Mouse (Mus musculus) heart, embryonic 16.5 days (tissue): ENCODE data around the gene Fam129a. TPM values are rescaled to one million over a fixed set of nuclear protein-coding genes. Genes with fewer than 3 reads are reported as not detected.
"Not testable (repeated sequence)": the region's sequence is repeated elsewhere in the genome, so short reads cannot be mapped to it uniquely, and the experiment has no call there.

Source experiments
- ATAC-seq: fragments of 200-750 bp; cut with Nextera tagmentation; replicated peaks from 2 replicates; pipeline ENCODE4 v1.8.0; 2017; ENCODE audit warnings: moderate number of reproducible peaks; ENCODE audit not compliant: insufficient read depth, low FRiP score; ENCODE audit errors: extremely low read depth
- H3K27ac ChIP-seq: fragments of 300-500 bp; sonication (generic); 2 replicates; pipeline ENCODE4 v1.5.1; 2014; ENCODE audit warnings: mild to moderate bottlenecking, low read length, control low read depth, moderate library complexity
- H3K27me3 ChIP-seq: fragments of 300-500 bp; sonication (generic); 2 replicates; pipeline ENCODE4 v1.6.1; 2014; ENCODE audit warnings: low read length, mixed read lengths; ENCODE audit not compliant: control insufficient read depth, insufficient read depth
- H3K36me3 ChIP-seq: fragments of 300-500 bp; sonication (generic); 2 replicates; pipeline ENCODE4 v1.6.1; 2014; ENCODE audit not compliant: control insufficient read depth, insufficient read depth
- H3K4me1 ChIP-seq: fragments of 300-500 bp; sonication (generic); 2 replicates; pipeline ENCODE4 v1.6.1; 2014; ENCODE audit warnings: low read length, mixed read lengths; ENCODE audit not compliant: control insufficient read depth, insufficient read depth
- H3K4me2 ChIP-seq: fragments of 300-500 bp; sonication (generic); 2 replicates; pipeline ENCODE4 v1.6.1; 2014; ENCODE audit warnings: low read depth, mild to moderate bottlenecking, control low read depth, low read length
- H3K4me3 ChIP-seq: fragments of 300-500 bp; sonication (generic); 2 replicates; pipeline ENCODE4 v1.5.1; 2014; ENCODE audit warnings: mild to moderate bottlenecking, control low read depth, low read length
- H3K9ac ChIP-seq: fragments of 300-500 bp; sonication (generic); 2 replicates; pipeline ENCODE4 v1.6.1; 2014; ENCODE audit warnings: low read length, control low read depth
- H3K9me3 ChIP-seq: fragments of 300-500 bp; sonication (generic); replicated peaks from 2 replicates; pipeline ENCODE4 v1.6.1; 2016; ENCODE audit warnings: low read length; ENCODE audit not compliant: control insufficient read depth
- WGBS: fragments of 180-500 bp; shearing (Covaris S2); extraction: QIAGEN DNeasy Blood & Tissue Kit; methylation state at CpG from one replicate; pipeline ENCODE4 v1.1.7; 2014; 5-methylcytosine and 5-hydroxymethylcytosine counted together
- polyA plus RNA-seq: library from polyadenylated mRNA; unstranded; fragments of >200 nt; fragmentation: Nextera tagmentation; extraction: Ambion mirVana; gene quantifications from 2 replicates; pipeline ENCODE4 v1.2.1, GENCODE M21; 2015

Fam129a gene
- polyA plus RNA-seq, 1 experiment from 2014 or later = 13.7 TPM

DNA sequence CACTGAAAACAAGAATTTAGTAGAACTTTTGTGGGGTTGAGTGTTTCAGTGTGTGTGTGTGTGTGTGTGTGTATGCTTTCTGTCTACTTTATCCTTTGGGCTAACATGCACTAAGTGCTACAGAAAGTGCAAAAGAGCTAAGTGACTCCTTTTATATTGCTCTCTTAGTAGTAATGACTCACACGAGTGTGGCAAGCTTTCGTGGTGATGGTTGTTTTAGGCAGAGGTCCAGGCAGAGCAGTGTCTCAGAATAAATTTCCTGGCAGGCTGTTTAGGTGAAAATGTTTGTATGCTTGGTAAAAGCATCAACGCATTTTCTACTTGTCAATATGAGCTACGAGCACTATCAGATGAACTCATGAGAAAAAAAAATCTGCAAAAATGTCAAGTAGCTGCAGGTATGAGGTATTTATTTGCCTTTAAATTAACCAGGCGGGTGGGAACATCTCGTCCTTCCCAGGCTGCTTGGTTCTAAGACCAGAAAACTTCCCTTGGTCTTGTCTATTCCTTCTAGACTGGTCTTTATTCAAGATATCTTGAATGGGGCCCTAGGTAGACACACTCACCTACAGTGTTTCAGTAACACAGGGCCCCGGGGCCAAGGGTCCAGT, 119.7 kb downstream of the Fam129a start:
- Histone ChIP-seq H3K4me2 (no peak overlapping the region), H3K4me1 (peaks cover 20% of the 10 kb centered on the region), H3K36me3 (no peaks in the 10 kb centered on the region), H3K9me3 (no peaks in the 10 kb centered on the region), H3K27ac (no peak overlapping the region), H3K27me3 (no peaks in the 10 kb centered on the region), H3K9ac (no peak overlapping the region), H3K4me3 (no peak overlapping the region)
- no peak for ATAC-seq
- 64% methylated on average over 7 of the region's 7 CpGs for WGBS

DNA sequence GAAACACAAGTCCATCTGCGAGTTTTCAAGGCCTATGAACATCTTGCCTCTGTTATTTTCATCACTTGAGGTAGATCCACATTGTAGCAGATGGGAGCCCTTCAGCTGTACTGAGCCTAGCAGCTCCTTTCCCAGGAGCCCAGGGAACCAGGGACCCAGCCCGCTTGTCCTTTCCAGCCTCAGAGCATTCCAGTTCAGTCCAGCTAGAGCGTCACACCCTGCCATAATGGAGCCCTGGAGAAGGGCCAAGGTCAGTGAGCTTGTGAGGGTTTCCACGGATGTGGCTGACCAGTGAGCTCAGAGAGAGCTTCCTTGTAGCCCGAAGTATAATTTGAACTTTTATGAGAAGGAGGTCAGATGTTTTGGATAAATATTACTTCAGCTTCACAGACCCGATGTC, 121.9 kb downstream of the Fam129a start:
- not testable (repeated sequence) for H3K9ac ChIP-seq, H3K27ac ChIP-seq, H3K4me3 ChIP-seq, H3K9me3 ChIP-seq, H3K36me3 ChIP-seq, H3K4me1 ChIP-seq, H3K4me2 ChIP-seq, H3K27me3 ChIP-seq
- ATAC-seq = peak; percentile 64
- WGBS = 43% methylated on average over 6 of the region's 6 CpGs

DNA sequence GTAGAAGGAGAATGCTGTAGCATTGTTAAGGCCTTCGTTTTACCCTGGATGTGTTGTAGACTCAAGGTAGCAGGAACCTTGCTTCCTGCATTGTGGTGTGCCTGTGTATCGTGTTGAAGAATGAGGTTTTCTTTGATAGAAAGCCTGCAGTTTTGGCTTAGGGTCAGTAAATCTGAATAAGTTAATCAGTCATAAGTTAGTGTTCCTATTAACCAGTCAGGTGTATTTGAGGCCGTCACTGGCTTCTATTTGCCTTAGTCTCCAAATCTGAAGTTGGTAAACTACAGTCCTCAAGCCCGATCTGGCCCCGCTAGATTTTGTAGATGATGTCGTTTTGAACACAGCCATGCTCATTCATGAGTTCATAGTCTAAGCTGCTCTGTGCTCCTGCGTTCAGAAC, 125.8 kb downstream of the Fam129a start:
- Histone ChIP-seq H3K9me3 (no peaks in the 10 kb centered on the region), H3K9ac (no peak overlapping the region), H3K27me3 (no peaks in the 10 kb centered on the region), H3K4me3 (no peak overlapping the region), H3K36me3 (no peaks in the 10 kb centered on the region), H3K4me2 (no peak overlapping the region), H3K4me1 (peaks cover 12% of the 10 kb centered on the region; the same call in 1 of the 2 replicates), H3K27ac (no peak overlapping the region)
- no peak for ATAC-seq
- 85% methylated on average over 7 of the region's 7 CpGs for WGBS

DNA sequence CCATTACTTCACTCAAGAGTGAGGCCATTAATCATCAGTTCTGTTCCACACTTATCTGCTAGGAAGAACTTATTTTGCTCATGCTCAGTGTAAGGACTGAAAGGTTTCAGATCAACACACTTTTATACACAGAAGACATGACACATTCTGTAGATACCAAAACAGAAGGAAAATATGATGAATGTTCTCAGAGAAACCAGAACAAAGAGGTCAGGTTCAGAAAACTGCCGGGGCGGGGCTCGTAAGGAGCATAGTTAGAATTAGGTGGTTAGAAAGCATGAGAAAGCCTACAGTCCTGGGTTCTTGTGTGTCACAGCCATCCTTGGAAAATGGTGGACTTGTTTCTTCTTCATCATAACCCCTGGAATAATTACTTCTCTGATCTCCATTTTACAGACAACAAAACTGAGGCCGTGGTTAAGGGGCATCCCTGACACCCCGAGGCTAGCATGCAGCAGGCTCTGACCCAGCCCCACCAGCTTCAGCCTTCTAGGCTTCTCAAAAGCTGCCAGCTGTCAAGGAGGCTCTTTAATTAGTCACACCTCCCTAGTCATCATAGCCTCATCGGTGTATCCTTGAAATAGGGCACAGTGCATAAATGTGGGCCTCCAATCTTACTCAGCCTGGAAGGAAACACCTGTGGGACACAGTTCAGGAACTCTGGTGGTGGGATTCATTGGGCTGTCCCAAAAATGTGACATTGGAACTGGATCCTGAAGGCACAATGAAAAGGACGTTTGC, 127.1 kb downstream of the Fam129a start:
- H3K27me3 ChIP-seq = no peaks in the 10 kb centered on the region
- no peak overlapping the region for H3K4me3 ChIP-seq
- no peaks in the 10 kb centered on the region for H3K36me3 ChIP-seq
- no peak for ATAC-seq
- no peak overlapping the region for H3K9ac ChIP-seq
- 87% methylated on average over 7 of the region's 7 CpGs for WGBS
- H3K9me3 ChIP-seq = no peaks in the 10 kb centered on the region
- H3K4me2 ChIP-seq = no peak overlapping the region
- H3K4me1 ChIP-seq = peaks cover 12% of the 10 kb centered on the region; the same call in 1 of the 2 replicates
- no peak overlapping the region for H3K27ac ChIP-seq

DNA sequence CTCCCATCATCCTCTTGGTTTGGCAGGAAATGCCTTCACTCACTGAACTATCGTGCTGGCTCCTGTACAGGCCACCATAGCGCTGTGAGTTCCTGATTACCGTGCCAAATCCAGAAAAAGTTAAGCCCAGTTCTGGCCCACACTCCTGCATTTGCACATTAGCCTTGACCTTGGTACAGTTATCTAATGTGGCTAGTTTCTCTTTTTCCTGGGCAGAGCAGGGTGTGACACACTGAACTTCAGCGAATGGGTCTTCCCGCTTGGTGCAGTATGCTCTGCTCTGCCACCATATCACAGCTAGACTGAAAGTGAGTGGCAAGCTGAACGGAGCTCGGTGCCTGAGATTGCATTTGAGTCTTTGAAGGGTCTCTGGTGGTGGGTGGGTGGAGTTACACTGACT, 128.4 kb downstream of the Fam129a start:
- Histone ChIP-seq H3K4me3 (no peak overlapping the region), H3K36me3 (no peaks in the 10 kb centered on the region), H3K9ac (no peak overlapping the region), H3K27me3 (no peaks in the 10 kb centered on the region), H3K9me3 (no peaks in the 10 kb centered on the region), H3K27ac (no peak overlapping the region), H3K4me1 (peaks cover 6% of the 10 kb centered on the region; the same call in 1 of the 2 replicates), H3K4me2 (no peak overlapping the region)
- 64% methylated on average over 7 of the region's 7 CpGs for WGBS
- ATAC-seq = no peak

DNA sequence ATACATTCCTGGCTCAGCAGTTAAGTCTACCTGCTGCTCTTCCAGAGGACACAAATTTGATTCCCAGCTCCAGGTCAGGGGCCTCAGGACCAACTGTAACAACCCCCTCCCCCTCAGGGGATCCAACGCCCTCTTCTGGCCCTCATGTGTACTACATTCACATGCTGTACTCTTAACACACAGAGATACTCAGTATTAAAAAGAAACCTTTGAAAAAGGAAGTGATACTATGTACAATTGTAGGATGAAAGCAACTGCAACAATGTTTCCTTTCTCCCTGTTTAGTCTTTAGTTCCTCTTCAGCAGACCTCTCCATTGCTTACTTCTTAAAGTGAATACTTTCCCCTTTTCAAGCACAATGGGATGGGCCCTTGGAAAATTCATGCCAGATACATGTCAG, 131.8 kb downstream of the Fam129a start:
- WGBS = 17% methylated on average over 1 of the region's 1 CpGs
- no peak for ATAC-seq
- no peak overlapping the region for H3K27ac ChIP-seq

DNA sequence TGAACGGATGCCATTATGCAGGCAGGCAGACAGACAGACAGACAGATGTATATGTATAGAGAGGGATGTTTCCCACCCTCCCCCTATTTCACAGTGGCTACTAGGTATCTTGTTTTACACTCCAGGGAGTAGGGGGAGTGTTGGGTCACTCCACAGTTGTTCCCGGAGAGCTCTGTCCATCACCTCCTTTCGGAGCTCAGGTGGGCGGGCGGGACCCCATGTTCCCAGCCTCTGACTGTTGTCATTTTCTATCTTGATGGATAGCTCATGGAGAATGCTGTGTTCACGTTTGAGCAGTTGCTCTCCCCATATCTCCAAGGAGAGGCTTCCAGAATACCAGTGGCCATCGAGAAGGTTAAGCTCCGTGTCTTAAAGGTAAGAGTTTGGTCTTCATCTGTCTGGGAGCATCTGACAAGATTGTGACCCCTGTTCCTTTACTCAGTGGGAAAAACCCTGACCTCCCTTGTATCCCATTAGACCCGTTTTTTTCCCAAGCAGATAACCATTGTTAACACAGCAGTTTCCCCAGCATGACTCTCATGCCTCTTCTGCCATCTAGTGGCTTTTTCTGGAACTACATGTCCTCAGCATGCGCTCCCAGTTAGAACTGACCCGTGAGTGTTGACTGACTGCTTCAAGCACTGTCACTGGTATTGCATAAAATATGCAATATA, 134.9 kb downstream of the Fam129a start:
- Histone ChIP-seq H3K4me1 (peaks cover 11% of the 10 kb centered on the region), H3K36me3 (no peaks in the 10 kb centered on the region), H3K9ac (no peak overlapping the region), H3K27ac (no peak overlapping the region), H3K4me3 (no peak overlapping the region), H3K4me2 (peak overlapping the region; percentile 45; the same call in 1 of the 2 replicates), H3K9me3 (no peaks in the 10 kb centered on the region), H3K27me3 (no peaks in the 10 kb centered on the region)
- peak; percentile 77 for ATAC-seq
- WGBS = 29% methylated on average over 11 of the region's 11 CpGs

More for the DNA sequence above, 131.8 kb downstream of the Fam129a start:
- Histone ChIP-seq H3K36me3 (no peaks in the 10 kb centered on the region), H3K9me3 (no peaks in the 10 kb centered on the region), H3K27me3 (no peaks in the 10 kb centered on the region), H3K9ac (no peak overlapping the region), H3K4me2 (no peak overlapping the region), H3K4me3 (no peak overlapping the region), H3K4me1 (peaks cover 8% of the 10 kb centered on the region; the same call in 1 of the 2 replicates)

DNA sequence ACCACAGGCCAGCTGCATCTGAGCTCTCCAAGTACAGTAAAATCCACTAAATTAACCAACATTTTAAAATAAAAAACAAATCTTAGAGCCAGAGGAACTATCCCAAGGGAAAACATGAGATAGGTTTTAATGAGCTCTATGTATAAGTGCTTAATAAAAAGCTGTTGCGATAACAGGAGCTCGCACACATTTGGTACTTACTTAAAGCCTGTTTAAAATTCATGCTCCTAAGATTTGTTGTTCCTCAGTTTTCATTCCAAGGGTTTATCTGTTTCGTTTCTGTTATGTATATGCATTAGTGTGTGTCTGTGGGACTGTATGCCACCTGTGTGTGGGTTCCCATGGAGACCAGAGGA, 135.4 kb downstream of the Fam129a start:
- no peak overlapping the region for H3K27ac ChIP-seq
- H3K9me3 ChIP-seq = no peaks in the 10 kb centered on the region
- H3K36me3 ChIP-seq = no peaks in the 10 kb centered on the region
- no peak overlapping the region for H3K9ac ChIP-seq
- H3K4me2 ChIP-seq = no peak overlapping the region
- ATAC-seq = no peak
- WGBS = 83% methylated on average over 3 of the region's 3 CpGs
- no peak overlapping the region for H3K4me3 ChIP-seq
- no peaks in the 10 kb centered on the region for H3K27me3 ChIP-seq
- peaks cover 11% of the 10 kb centered on the region for H3K4me1 ChIP-seq
